Mouse (Mus musculus) Patski (cell line): Measurements from ENCODE around the gene Plaa. TPM values are rescaled to one million over a fixed set of nuclear protein-coding genes. Genes with fewer than 3 reads are reported as not detected.
"Not testable (repeated sequence)": the region's sequence is repeated elsewhere in the genome, so short reads cannot be mapped to it uniquely, and the experiment has no call there.

Source experiments
- ATAC-seq: fragments of 100-300 bp; one replicate; pipeline ENCODE4 v1.8.0; 2021
- CTCF ChIA-PET: fragments of 350-600 bp; sonication (Branson Sonifier 250); formaldehyde crosslinking; loops from one replicate; lab custom pipeline; 2022; ENCODE audit warnings: inconsistent platforms; lab: Charles Lee
- POLR2A ChIA-PET: fragments of 350-600 bp; sonication (Branson Sonifier 250); formaldehyde crosslinking; loops from one replicate; lab custom pipeline; 2022; ENCODE audit warnings: antibody characterized with exemption, inconsistent platforms; lab: Charles Lee
- DNase-seq: peaks from one replicate; pipeline ENCODE4 v3.0.0-alpha.2; 2011; ENCODE audit warnings: low read depth, low spot score
- H3K27me3 ChIP-seq: fragments of 371-371 bp; one replicate; pipeline ENCODE4 v1.5.1; 2021
- CTCF ChIP-seq: fragments of 100-300 bp; IDR thresholded peaks from one replicate; pipeline ENCODE4 v1.5.1; 2021
- in situ Hi-C: fragments of 300-500 bp; cut with MboI; formaldehyde crosslinking; loops from 3 replicates; pipeline ENCODE4 v1.11.1; 2018; ENCODE audit warnings: low pct_unique_long_range_greater_than_20kb, mixed read lengths
- polyA plus RNA-seq: library from polyadenylated mRNA; unstranded; gene quantifications from one replicate; pipeline ENCODE4 v1.2.3, GENCODE M21; 2021

Gene Plaa
- polyA plus RNA-seq, result 51.6 TPM

GRCm38 (mm10) chr4:94603031-94603629, at the start of gene Plaa:
Gene Plaa, minus strand, starts transcription at chr4:94603244.
- DNase-seq (peak; percentile 43), ATAC-seq (peak; percentile 93)
- POLR2A ChIA-PET, result no interaction called here
- CTCF ChIA-PET, result no interaction called here
- H3K27me3 ChIP-seq, result no peaks in the 10 kb centered on the region
- in situ Hi-C loops, result no loop called here
- TF ChIP-seq CTCF, result no peak

- in situ Hi-C loops, ATAC-seq, POLR2A ChIA-PET, DNase-seq, CTCF ChIA-PET, H3K27me3 ChIP-seq: not testable (repeated sequence)
Measured at GRCm38 (mm10) chr4:94650426-94651175, 47.6 kb upstream of the Plaa start.

DNA sequence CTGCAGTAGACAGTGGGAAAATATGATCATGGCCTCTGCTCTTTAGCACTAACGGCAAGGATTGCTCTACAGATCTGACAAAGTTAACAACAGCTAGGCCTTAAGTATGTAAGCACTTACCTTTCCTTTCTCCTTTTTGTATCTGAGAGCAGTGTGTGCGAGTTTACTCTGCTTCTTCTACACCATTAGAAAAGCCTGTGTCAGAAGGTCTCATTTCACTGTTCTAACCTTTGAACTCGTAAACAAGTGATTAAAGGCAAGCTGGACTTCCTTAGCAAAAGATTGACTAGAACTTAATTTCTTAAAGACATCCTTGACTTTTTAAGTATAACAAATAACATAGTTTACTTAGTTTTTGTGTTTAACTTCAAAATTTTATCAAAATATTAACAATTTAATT, 46.9 kb upstream of the Plaa start, which contains the start of gene Lrrc19:
Lrrc19 (minus strand) TSS at position 225 of the 400 bp plus-strand sequence.
- DNase-seq (no peak), ATAC-seq (no peak)
- in situ Hi-C loops, result no loop called here
- no peak for TF ChIP-seq CTCF
- POLR2A ChIA-PET, result no interaction called here
- H3K27me3 ChIP-seq, result no peaks in the 10 kb centered on the region
- CTCF ChIA-PET, result no interaction called here

- CTCF ChIA-PET, result no interaction called here
- no peak for ATAC-seq
Measured at GRCm38 (mm10) chr4:94643141-94643540, 40.1 kb upstream of the Plaa start.

DNA sequence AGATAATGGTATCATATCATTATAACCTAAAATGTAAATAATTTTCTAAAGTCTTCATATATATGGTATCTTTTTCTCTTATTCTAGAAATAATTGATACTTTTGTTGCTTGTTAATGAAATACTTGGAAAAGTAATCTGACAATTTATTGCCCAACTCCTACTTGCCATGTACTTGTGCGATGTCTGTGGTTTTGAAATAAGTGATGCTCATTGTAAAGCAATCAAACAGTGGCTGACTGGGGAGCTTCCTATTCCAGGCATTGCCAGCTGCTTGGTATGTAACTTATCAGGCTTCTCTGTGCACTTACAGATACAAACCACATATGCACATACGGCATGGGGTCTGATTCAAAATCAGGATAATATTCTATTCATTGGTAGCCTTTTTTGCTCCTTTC, 17.0 kb upstream of the Plaa start:
- DNase-seq (no peak), ATAC-seq (no peak)
- no peak for TF ChIP-seq CTCF
- in situ Hi-C loops, result no loop called here
- ChIA-PET POLR2A (no interaction called here), CTCF (no interaction called here)
- H3K27me3 ChIP-seq, result no peaks in the 10 kb centered on the region

More at GRCm38 (mm10) chr4:94643141-94643540, 40.1 kb upstream of the Plaa start:
- in situ Hi-C loops, result no loop called here
- H3K27me3 ChIP-seq, result no peaks in the 10 kb centered on the region
- POLR2A ChIA-PET, result no interaction called here
- no peak for DNase-seq
- no peak for TF ChIP-seq CTCF

DNA sequence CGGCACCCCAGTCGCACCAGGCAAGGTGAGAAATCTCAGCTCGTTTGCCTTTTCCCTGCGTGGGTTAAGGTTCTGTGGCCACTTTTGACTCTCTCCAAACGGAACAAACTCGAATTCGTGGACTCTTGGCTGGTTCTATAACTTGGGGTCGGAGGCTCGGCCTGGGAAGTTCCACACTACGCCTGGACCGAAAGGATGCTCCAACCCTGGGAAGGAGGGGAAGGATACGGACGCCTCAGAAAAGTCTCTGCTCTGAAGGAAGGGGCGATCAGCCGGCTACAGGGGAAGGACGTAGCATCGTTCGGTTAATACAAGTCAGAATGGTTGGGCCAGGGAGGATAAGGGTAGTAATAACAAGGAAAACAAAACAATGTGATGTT, 11.6 kb upstream of the Plaa start:
- no peak for TF ChIP-seq CTCF
- CTCF ChIA-PET, result no interaction called here
- ATAC-seq, result peak; percentile 62
- H3K27me3 ChIP-seq, result no peaks in the 10 kb centered on the region
- no peak for DNase-seq
- in situ Hi-C loops, result no loop called here
- POLR2A ChIA-PET, result interaction anchor here (1.4 to 1.6 kb wide), 2 partner anchors 9 to 14 kb away, joined by 3 read pairs; no protein-coding TSS in a partner anchor

GRCm38 (mm10) chr4:94613972-94614626, 11.1 kb upstream of the Plaa start, which contains the start of gene Ift74:
Gene Ift74, plus strand, starts transcription at chr4:94614491.
- CTCF ChIA-PET, result interaction anchor here (1.2 kb wide), 1 partner anchor 8 kb away, joined by 4 read pairs; no protein-coding TSS in a partner anchor
- TF ChIP-seq CTCF, result no peak
- POLR2A ChIA-PET, result interaction anchor here (1.4 to 1.6 kb wide), 2 partner anchors 9 to 13 kb away, joined by 3 read pairs; no protein-coding TSS in a partner anchor

DNA sequence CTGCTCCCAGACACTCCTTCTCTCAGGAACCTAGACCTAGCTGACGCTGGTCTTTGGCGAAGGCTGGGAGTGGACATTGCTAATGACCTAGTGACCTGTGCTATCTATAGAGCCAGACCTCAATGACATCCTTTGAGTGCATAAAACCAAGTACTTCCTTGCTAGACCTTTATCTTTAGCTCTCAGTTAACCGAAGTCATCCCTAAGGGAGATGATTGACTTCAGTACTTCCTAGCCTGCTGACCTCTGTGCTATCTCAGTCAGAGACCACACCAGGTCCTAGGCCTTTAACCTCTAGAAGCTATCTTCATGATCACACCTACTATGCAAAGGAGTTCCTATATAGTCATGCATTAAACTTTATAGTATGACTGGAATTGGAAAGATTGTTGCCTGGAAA, 7.3 kb upstream of the Plaa start:
- ATAC-seq (no peak), DNase-seq (no peak)
- no peaks in the 10 kb centered on the region for H3K27me3 ChIP-seq
- TF ChIP-seq CTCF, result no peak
- ChIA-PET CTCF (no interaction called here), POLR2A (no interaction called here)
- in situ Hi-C loops, result no loop called here

More at GRCm38 (mm10) chr4:94613972-94614626, 11.1 kb upstream of the Plaa start, which contains the start of gene Ift74:
- no peaks in the 10 kb centered on the region for H3K27me3 ChIP-seq
- ATAC-seq (peak; percentile 83), DNase-seq (peak; percentile 57)
- in situ Hi-C loops, result no loop called here

DNA sequence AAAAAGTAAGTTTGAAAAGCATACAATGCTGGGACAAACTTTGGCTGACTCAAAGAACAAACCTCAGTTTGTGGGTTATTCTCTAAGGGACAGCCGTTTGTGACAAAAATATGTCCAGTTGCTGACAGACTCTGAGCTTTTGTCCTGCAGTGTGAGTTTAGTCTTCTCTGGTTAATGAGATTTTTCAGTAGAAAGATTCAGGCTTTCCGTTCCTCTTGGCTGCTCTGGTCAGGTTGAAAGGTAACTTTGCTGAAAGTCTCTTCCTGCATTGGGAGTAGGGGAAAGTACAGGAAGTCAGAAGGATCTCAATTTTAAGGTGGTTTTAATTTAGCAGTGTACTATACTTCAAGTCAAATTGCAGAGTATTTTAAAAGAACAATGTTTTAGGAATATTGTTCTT, 2.5 kb upstream of the Plaa start:
- no peak for ATAC-seq
- no peak for DNase-seq
- in situ Hi-C loops, result no loop called here
- no peak for TF ChIP-seq CTCF
- H3K27me3 ChIP-seq, result no peaks in the 10 kb centered on the region
- ChIA-PET CTCF (interaction anchor here (0.9 kb wide), 1 partner anchor 11 kb away, joined by 3 read pairs; no protein-coding TSS in a partner anchor), POLR2A (interaction anchor here (0.7 kb wide), 1 partner anchor 8 kb away, joined by 3 read pairs; the partner anchor contains the start of gene Ift74)

- ChIA-PET POLR2A (no interaction called here), CTCF (no interaction called here)
- H3K27me3 ChIP-seq, result no peaks in the 10 kb centered on the region
- in situ Hi-C loops, result no loop called here
- no peak for DNase-seq
- no peak for TF ChIP-seq CTCF
- no peak for ATAC-seq
Measured at GRCm38 (mm10) chr4:94604452-94605019, 1.5 kb upstream of the Plaa start.
